Mouse (Mus musculus) E14TG2a.4 (cell line): ENCODE data around the gene Nedd4.

Source experiments
- CTCF ChIP-seq: conservative IDR thresholded peaks from 2 replicates; pipeline ENCODE4 v1.5.1; 2014; ENCODE audit warnings: low read length
- NANOG ChIP-seq: IDR thresholded peaks from 2 replicates; pipeline ENCODE4 v1.6.1; 2014; ENCODE audit warnings: borderline replicate concordance, low read length, mixed read lengths

DNA sequence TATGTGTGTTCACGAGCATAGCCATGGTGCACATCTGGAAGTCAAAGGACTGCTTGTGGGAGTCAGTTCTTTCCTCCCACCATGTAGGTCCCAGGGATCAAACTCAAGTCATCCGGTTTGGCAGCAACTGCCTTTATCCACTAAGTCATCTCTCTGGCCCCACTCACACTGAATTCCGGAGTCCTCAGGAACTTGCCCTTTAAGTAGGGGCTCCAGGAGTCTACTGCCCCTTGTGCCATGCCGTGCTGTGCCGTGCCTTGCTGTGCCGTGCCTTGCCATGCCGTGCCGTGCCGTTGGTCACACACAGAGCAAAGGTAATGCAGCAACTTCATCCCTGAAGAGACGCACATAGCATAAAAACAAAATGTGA, 129.1 kb downstream of the Nedd4 start:
- TF ChIP-seq CTCF (no peak), NANOG (no peak)
